Mouse (Mus musculus) bone marrow macrophage, adult 2 months (primary cell): ENCODE data around the gene Cd9.

Experiments used
- CTCF ChIP-seq: IDR thresholded peaks from 2 replicates; pipeline ENCODE4 v1.5.1; 2012; ENCODE audit warnings: low read depth, mild to moderate bottlenecking, low read length, moderate library complexity
- POLR2A ChIP-seq: IDR thresholded peaks from 2 replicates; pipeline ENCODE4 v1.6.1; 2012; ENCODE audit warnings: mild to moderate bottlenecking, low read depth, low read length, borderline replicate concordance

GRCm38 (mm10) chr6:125424156-125424555 lies 70.4 kb downstream of the Cd9 start:
- TF ChIP-seq POLR2A (no peak), CTCF (no peak)
